Mouse (Mus musculus) liver, embryonic 14.5 days (tissue): ENCODE data around the gene Btn1a1. TPM values are rescaled to one million over a fixed set of nuclear protein-coding genes. Genes with fewer than 3 reads are reported as not detected.

Experiments used
- ATAC-seq: fragments of 200-750 bp; cut with Nextera tagmentation; 2 replicates; pipeline ENCODE4 v1.8.0; 2017; ENCODE audit warnings: moderate number of reproducible peaks, mild to moderate bottlenecking, moderate library complexity; ENCODE audit not compliant: insufficient read depth
- DNase-seq, 3 experiments: peaks; one replicate each; pipeline ENCODE4 v3.0.0-alpha.2; 2012 to 2013; ENCODE audit warnings: low read depth in 3 of 3, low spot score in 3 of 3
- H3K27ac ChIP-seq: fragments of 300-500 bp; sonication (generic); 2 replicates; pipeline ENCODE4 v1.5.1; 2014; ENCODE audit warnings: moderate library complexity, mild to moderate bottlenecking, control low read depth, inconsistent platforms
- H3K27me3 ChIP-seq: fragments of 300-500 bp; sonication (generic); 2 replicates; pipeline ENCODE4 v1.6.1; 2014; ENCODE audit warnings: mild to moderate bottlenecking, low read length, moderate library complexity; ENCODE audit not compliant: control insufficient read depth, insufficient read depth
- H3K36me3 ChIP-seq: fragments of 300-500 bp; sonication (generic); replicated peaks from 2 replicates; pipeline ENCODE4 v1.6.1; 2014; ENCODE audit warnings: low read depth; ENCODE audit not compliant: control insufficient read depth, insufficient read depth
- H3K4me1 ChIP-seq, 2 experiments: fragments of 200-500 bp in 1 of 2; fragments of 300-500 bp in 1 of 2; sonication (generic) in 1 of 2; replicated peaks; 2 replicates each; pipeline ENCODE4 v1.6.1; 2012 to 2014; ENCODE audit warnings: antibody characterized with exemption in 1 of 2, inconsistent platforms in 1 of 2, low read length in 1 of 2; ENCODE audit not compliant: control insufficient read depth in 2 of 2, insufficient read depth in 2 of 2
- H3K4me2 ChIP-seq: fragments of 300-500 bp; sonication (generic); 2 replicates; pipeline ENCODE4 v1.6.1; 2014; ENCODE audit warnings: low read depth, mild to moderate bottlenecking, control low read depth, moderate library complexity
- H3K4me3 ChIP-seq, 2 experiments: fragments of 200-500 bp in 1 of 2; fragments of 300-500 bp in 1 of 2; sonication (generic) in 1 of 2; 2 replicates each; pipeline ENCODE4 v1.5.1; 2012 to 2014; ENCODE audit warnings: low read depth in 2 of 2, low read length in 2 of 2, mild to moderate bottlenecking in 2 of 2, control low read depth in 1 of 2, inconsistent platforms in 1 of 2, moderate library complexity in 1 of 2; ENCODE audit not compliant: insufficient read depth in 1 of 2
- H3K9ac ChIP-seq: fragments of 300-500 bp; sonication (generic); replicated peaks from 2 replicates; pipeline ENCODE4 v1.6.1; 2014; ENCODE audit warnings: mild to moderate bottlenecking, control low read depth, moderate library complexity
- H3K9me3 ChIP-seq: fragments of 300-500 bp; sonication (generic); 2 replicates; pipeline ENCODE4 v1.6.1; 2016; ENCODE audit warnings: low read length, mixed read lengths; ENCODE audit not compliant: control insufficient read depth
- CTCF ChIP-seq: IDR thresholded peaks from 2 replicates; pipeline ENCODE4 v1.5.1; 2016; ENCODE audit warnings: antibody characterized with exemption, low read depth, control low read depth
- EP300 ChIP-seq: IDR thresholded peaks from 2 replicates; pipeline ENCODE4 v1.6.1; 2016; ENCODE audit warnings: antibody characterized with exemption, low read depth
- WGBS: fragments of 180-500 bp; shearing (Covaris S2); extraction: QIAGEN DNeasy Blood & Tissue Kit; methylation state at CpG from one replicate; pipeline ENCODE4 v1.1.7; 2014; ENCODE audit not compliant: insufficient replicate concordance; 5-methylcytosine and 5-hydroxymethylcytosine counted together
- polyA plus RNA-seq, 2 experiments: library from polyadenylated mRNA; depleted of rRNA in 1 of 2; stranded (reverse) in 1 of 2; unstranded in 1 of 2; fragments of >200 nt; fragmentation: Nextera tagmentation in 1 of 2; extraction: Ambion mirVana in 1 of 2; gene quantifications; 2 replicates each; pipeline versions ENCODE4 v1.2.1 to v1.2.3; 2012 to 2014

Btn1a1 gene
- polyA plus RNA-seq, 2 experiments, result 1.5 to 2.1 TPM

DNA sequence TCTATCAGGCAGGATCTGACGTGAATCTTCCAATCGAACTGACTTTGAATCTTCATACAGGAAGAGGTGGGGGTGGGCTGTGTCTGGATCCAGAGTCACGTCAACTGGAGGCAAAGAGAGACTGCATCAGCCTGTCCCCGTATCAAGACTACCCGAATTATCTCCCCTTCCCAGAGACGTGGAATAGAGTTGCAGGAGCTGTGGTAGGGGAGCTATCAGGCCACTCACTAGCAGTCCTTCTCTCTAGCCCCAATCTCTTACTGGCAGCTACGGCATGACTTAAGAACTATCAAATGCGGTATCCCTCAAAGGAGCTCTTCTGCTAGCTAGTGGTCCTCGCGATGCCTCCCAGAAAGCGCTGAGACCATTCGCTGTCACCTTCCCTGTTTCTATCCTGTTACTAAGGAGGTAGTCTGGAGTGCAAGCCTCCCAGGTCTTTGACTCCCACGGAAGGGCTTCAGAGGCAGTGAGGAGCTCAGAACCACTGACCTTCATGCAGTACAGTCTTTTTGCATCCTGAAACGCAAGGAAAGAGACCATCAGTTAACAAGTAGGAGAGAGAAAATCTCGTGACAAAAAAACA, 6.3 kb downstream of the Btn1a1 start:
- TF ChIP-seq CTCF, result no peak
- peak; percentile 92 for TF ChIP-seq EP300
- 6% methylated on average over 15 of the region's 15 CpGs for WGBS
- H3K36me3 ChIP-seq, result no peaks in the 10 kb centered on the region
- H3K27me3 ChIP-seq, result no peaks in the 10 kb centered on the region
- peak overlapping the region; percentile 96 for H3K27ac ChIP-seq
- H3K9me3 ChIP-seq, result no peaks in the 10 kb centered on the region
- peak overlapping the region; percentile 39 to 55 for H3K4me3 ChIP-seq
- peak; percentile 75 to 85 (median 79) for DNase-seq
- ATAC-seq, result peak; percentile 93
- H3K4me2 ChIP-seq, result peak overlapping the region; percentile 81
- H3K4me1 ChIP-seq, result peaks cover 33% of the 10 kb centered on the region in 2 experiments
- peak overlapping the region; percentile 69 for H3K9ac ChIP-seq

DNA sequence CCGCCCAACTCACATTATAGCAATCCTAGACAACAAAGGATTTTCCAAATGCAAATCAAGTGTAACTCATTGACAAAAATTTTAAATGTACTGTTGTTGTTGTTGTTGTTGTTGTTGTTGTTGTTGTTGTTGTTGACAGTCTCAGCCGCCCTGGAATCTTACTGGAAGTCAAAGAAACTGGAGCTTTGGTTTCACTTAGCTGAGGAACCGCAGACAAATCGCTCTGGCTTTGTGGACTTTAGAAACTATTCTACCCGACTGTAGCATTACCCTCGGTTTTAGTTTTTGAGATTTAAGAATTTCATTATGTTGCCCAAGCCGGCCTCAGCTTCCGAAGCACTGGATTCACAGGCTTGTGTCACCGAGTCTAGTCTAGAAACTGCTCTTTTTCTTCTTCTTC, 11.8 kb downstream of the Btn1a1 start:
- Histone ChIP-seq H3K4me3 (peak overlapping the region; percentile 74 to 88), H3K4me2 (peak overlapping the region; percentile 84), H3K27ac (peak overlapping the region; percentile 85), H3K36me3 (no peaks in the 10 kb centered on the region), H3K9me3 (no peaks in the 10 kb centered on the region), H3K4me1 (peaks cover 20% of the 10 kb centered on the region in 2 experiments), H3K9ac (peak overlapping the region; percentile 88), H3K27me3 (no peaks in the 10 kb centered on the region)
- DNase-seq (no peak), ATAC-seq (no peak)
- 2% methylated on average over 9 of the region's 9 CpGs for WGBS
- TF ChIP-seq CTCF (no peak), EP300 (no peak)

DNA sequence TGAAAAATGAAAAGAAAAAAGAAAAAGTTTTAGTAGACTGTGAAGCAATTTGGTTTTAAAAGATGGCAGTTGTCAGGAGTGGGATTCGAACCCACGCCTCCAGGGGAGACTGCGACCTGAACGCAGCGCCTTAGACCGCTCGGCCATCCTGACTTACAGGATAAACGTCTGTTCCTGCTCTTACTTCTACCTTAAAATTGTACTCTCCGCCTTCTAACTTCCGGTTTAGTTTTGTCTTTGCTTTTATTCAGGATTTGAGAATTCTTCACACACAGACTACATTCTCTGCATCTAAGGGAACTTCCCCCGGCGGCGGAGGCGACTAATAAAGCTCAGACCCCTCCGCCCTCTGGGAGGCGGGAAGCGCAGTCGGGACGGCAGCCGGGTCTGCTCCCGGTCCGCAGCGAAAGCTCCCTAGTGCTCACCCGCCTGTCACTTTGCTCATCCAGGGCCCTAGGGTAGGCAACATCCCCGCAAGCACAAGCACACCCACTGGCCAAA, 12.3 kb downstream of the Btn1a1 start:
- H3K27ac ChIP-seq, result peak overlapping the region; percentile 85
- DNase-seq, result peak in 1 of 3 experiments; percentile 71
- TF ChIP-seq EP300 (no peak; the same call in 1 of the 2 replicates), CTCF (no peak; the same call in 1 of the 2 replicates)
- H3K36me3 ChIP-seq, result no peaks in the 10 kb centered on the region
- peak overlapping the region; percentile 84 for H3K4me2 ChIP-seq
- peaks cover 20% of the 10 kb centered on the region in 2 experiments for H3K4me1 ChIP-seq
- H3K27me3 ChIP-seq, result no peaks in the 10 kb centered on the region
- H3K9ac ChIP-seq, result peak overlapping the region; percentile 88
- H3K9me3 ChIP-seq, result no peaks in the 10 kb centered on the region
- WGBS, result under 1% methylated on average over 25 of the region's 25 CpGs
- peak overlapping the region; percentile 74 to 88 for H3K4me3 ChIP-seq
- peak; percentile 81 for ATAC-seq

GRCm38 (mm10) chr13:23450398-23450797, 15.3 kb downstream of the Btn1a1 start:
- no peaks in the 10 kb centered on the region for H3K9me3 ChIP-seq
- peak; percentile 40 for ATAC-seq
- peak; percentile 38 for TF ChIP-seq EP300
- TF ChIP-seq CTCF, result no peak

GRCm38 (mm10) chr13:23449235-23450095, 16.2 kb downstream of the Btn1a1 start:
- peak overlapping the region; percentile 69 for H3K9ac ChIP-seq
- H3K27me3 ChIP-seq, result no peaks in the 10 kb centered on the region
- DNase-seq (peak in 2 of 3 experiments; percentile 80 to 83), ATAC-seq (peak; percentile 36)
- peak overlapping the region; percentile 61 to 89 for H3K4me3 ChIP-seq
- peak overlapping the region; percentile 72 for H3K27ac ChIP-seq
- H3K36me3 ChIP-seq, result no peaks in the 10 kb centered on the region
- no peaks in the 10 kb centered on the region for H3K9me3 ChIP-seq
- peak overlapping the region; percentile 72 for H3K4me2 ChIP-seq
- under 1% methylated on average over 24 of the region's 24 CpGs for WGBS
- TF ChIP-seq CTCF (no peak), EP300 (no peak)
- H3K4me1 ChIP-seq, result peaks cover 14 to 20% of the 10 kb centered on the region in 2 experiments

More at GRCm38 (mm10) chr13:23450398-23450797, 15.3 kb downstream of the Btn1a1 start:
- Histone ChIP-seq H3K4me2 (peak overlapping the region; percentile 72), H3K4me1 (peaks cover 10 to 16% of the 10 kb centered on the region in 2 experiments), H3K9ac (peak overlapping the region; percentile 69), H3K36me3 (no peaks in the 10 kb centered on the region), H3K4me3 (peak overlapping the region; percentile 61 to 89), H3K27me3 (no peaks in the 10 kb centered on the region), H3K27ac (peak overlapping the region; percentile 72)
- peak in 2 of 3 experiments; percentile 85 to 88 for DNase-seq
- WGBS, result 0% methylated on average over 15 of the region's 15 CpGs
